Mouse (Mus musculus) layer of hippocampus, adult 9-10 months (tissue): ENCODE results near the gene Btbd35f17.
"Not testable (repeated sequence)": the region's sequence is repeated elsewhere in the genome, so short reads cannot be mapped to it uniquely, and the experiment has no call there.

Experiments used
- DNase-seq: peaks from one replicate; pipeline ENCODE4 v3.0.0; 2022; ENCODE audit warnings: low spot score

Btbd35f17 gene

GRCm38 (mm10) chrX:4370336-4370735, at the start of gene Btbd35f17:
Btbd35f17 (plus strand) TSS chrX:4370636.
- not testable (repeated sequence) for DNase-seq
